Mouse (Mus musculus) MEL (cell line): ENCODE measurements around the gene Psen2. TPM values are rescaled to one million over a fixed set of nuclear protein-coding genes. Genes with fewer than 3 reads are reported as not detected.

Source experiments
- DNase-seq: peaks from one replicate; pipeline ENCODE4 v3.0.0; 2011; ENCODE audit warnings: low read depth, low spot score
- H3K27ac ChIP-seq: 2 replicates; pipeline ENCODE4 v1.5.1; 2012; ENCODE audit warnings: low read depth, mild to moderate bottlenecking, control low read depth, low read length, moderate library complexity; ENCODE audit not compliant: control insufficient read depth
- H3K27me3 ChIP-seq, 2 experiments: fragments of 150-350 bp in 1 of 2; sonication (generic) in 1 of 2; 2 replicates each; pipeline ENCODE4 v1.6.1; 2012; ENCODE audit warnings: low read length in 2 of 2, mild to moderate bottlenecking in 2 of 2, improper control_type of control experiment in 1 of 2, moderate library complexity in 1 of 2; ENCODE audit not compliant: insufficient read depth in 2 of 2, control insufficient read depth in 1 of 2
- H3K36me3 ChIP-seq, 2 experiments: 2 replicates each; pipeline ENCODE4 v1.6.1; 2012 to 2014; ENCODE audit warnings: low read length in 2 of 2, improper control_type of control experiment in 1 of 2, inconsistent platforms in 1 of 2, mild to moderate bottlenecking in 1 of 2; ENCODE audit not compliant: insufficient read depth in 2 of 2, control insufficient read depth in 1 of 2
- H3K4me1 ChIP-seq, 2 experiments: fragments of 150-350 bp in 1 of 2; sonication (generic) in 1 of 2; 2 replicates each; pipeline ENCODE4 v1.6.1; 2012; ENCODE audit warnings: low read length in 2 of 2, improper control_type of control experiment in 1 of 2, mild to moderate bottlenecking in 1 of 2; ENCODE audit not compliant: insufficient read depth in 2 of 2, control insufficient read depth in 1 of 2
- H3K4me3 ChIP-seq, 2 experiments: fragments of 150-350 bp in 1 of 2; sonication (generic) in 1 of 2; 2 replicates each; pipeline ENCODE4 v1.5.1; 2012; ENCODE audit warnings: low read depth in 2 of 2, low read length in 2 of 2, mild to moderate bottlenecking in 2 of 2, moderate library complexity in 2 of 2, control low read depth in 1 of 2, improper control_type of control experiment in 1 of 2; ENCODE audit not compliant: control insufficient read depth in 1 of 2, insufficient read depth in 1 of 2
- H3K79me2 ChIP-seq: 2 replicates; pipeline ENCODE4 v1.6.1; 2012; ENCODE audit warnings: mild to moderate bottlenecking, low read length, moderate library complexity; ENCODE audit not compliant: control insufficient read depth, poor library complexity, insufficient read depth
- H3K9ac ChIP-seq: 2 replicates; pipeline ENCODE4 v1.6.1; 2012; ENCODE audit warnings: low read depth, mild to moderate bottlenecking, control low read depth, low read length, moderate library complexity; ENCODE audit not compliant: control insufficient read depth, poor library complexity, severe bottlenecking
- H3K9me3 ChIP-seq: fragments of 150-350 bp; sonication (generic); replicated peaks from 2 replicates; pipeline ENCODE4 v1.6.1; 2012; ENCODE audit warnings: mild to moderate bottlenecking, low read length, improper control_type of control experiment, moderate library complexity; ENCODE audit not compliant: insufficient read depth
- CHD1 ChIP-seq: IDR thresholded peaks from 2 replicates; pipeline ENCODE4 v1.6.1; 2012; ENCODE audit warnings: low read depth, mild to moderate bottlenecking, inconsistent platforms, low read length, improper control_type of control experiment
- ELF1 ChIP-seq: IDR thresholded peaks from 2 replicates; pipeline ENCODE4 v1.6.1; 2014; ENCODE audit warnings: low read depth, mild to moderate bottlenecking, inconsistent platforms, low read length, improper control_type of control experiment, moderate library complexity
- EP300 ChIP-seq, 2 experiments: IDR thresholded peaks; 2 replicates each; pipeline ENCODE4 v1.6.1; 2011; ENCODE audit warnings: improper control_type of control experiment in 2 of 2, low read length in 2 of 2, low read depth in 1 of 2, mild to moderate bottlenecking in 1 of 2
- ETS1 ChIP-seq: IDR thresholded peaks from 2 replicates; pipeline ENCODE4 v1.6.1; 2012; ENCODE audit warnings: low read depth, mild to moderate bottlenecking, inconsistent platforms, low read length, improper control_type of control experiment, moderate library complexity
- GABPA ChIP-seq: IDR thresholded peaks from 2 replicates; pipeline ENCODE4 v1.6.1; 2012; ENCODE audit warnings: low read depth, mild to moderate bottlenecking, inconsistent platforms, low read length, improper control_type of control experiment, moderate library complexity
- GATA1 ChIP-seq: IDR thresholded peaks from 2 replicates; pipeline ENCODE4 v1.6.1; 2011; ENCODE audit warnings: low read depth, low read length, improper control_type of control experiment
- HCFC1 ChIP-seq: IDR thresholded peaks from 2 replicates; pipeline ENCODE4 v1.6.1; 2012; ENCODE audit warnings: low read depth, mild to moderate bottlenecking, inconsistent platforms, low read length, improper control_type of control experiment, moderate library complexity
- JUND ChIP-seq: IDR thresholded peaks from 2 replicates; pipeline ENCODE4 v1.6.1; 2011; ENCODE audit warnings: low read depth, mild to moderate bottlenecking, improper control_type of control experiment, low read length
- MAFK ChIP-seq: IDR thresholded peaks from 2 replicates; pipeline ENCODE4 v1.6.1; 2011; ENCODE audit warnings: low read depth, mild to moderate bottlenecking, low read length, improper control_type of control experiment, borderline replicate concordance
- MAZ ChIP-seq: IDR thresholded peaks from 2 replicates; pipeline ENCODE4 v1.6.1; 2012; ENCODE audit warnings: low read depth, mild to moderate bottlenecking, inconsistent platforms, low read length, improper control_type of control experiment
- MEF2A ChIP-seq: IDR thresholded peaks from 2 replicates; pipeline ENCODE4 v1.6.1; 2014; ENCODE audit warnings: low read depth, mild to moderate bottlenecking, inconsistent platforms, low read length, improper control_type of control experiment; ENCODE audit not compliant: poor library complexity, insufficient replicate concordance, severe bottlenecking; ENCODE audit errors: extremely low read depth
- MXI1 ChIP-seq: IDR thresholded peaks from 2 replicates; pipeline ENCODE4 v1.6.1; 2011; ENCODE audit warnings: mild to moderate bottlenecking, low read depth, low read length, improper control_type of control experiment
- MYB ChIP-seq: IDR thresholded peaks from 2 replicates; pipeline ENCODE4 v1.6.1; 2011; ENCODE audit warnings: mild to moderate bottlenecking, low read depth, low read length, improper control_type of control experiment
- MYC ChIP-seq: IDR thresholded peaks from 2 replicates; pipeline ENCODE4 v1.6.1; 2011; ENCODE audit warnings: low read depth, mild to moderate bottlenecking, low read length, improper control_type of control experiment, moderate library complexity
- NELFE ChIP-seq: IDR thresholded peaks from 2 replicates; pipeline ENCODE4 v1.6.1; 2011; ENCODE audit warnings: low read depth, low read length, improper control_type of control experiment
- NRF1 ChIP-seq: IDR thresholded peaks from 2 replicates; pipeline ENCODE4 v1.6.1; 2014; ENCODE audit warnings: low read depth, mild to moderate bottlenecking, inconsistent platforms, low read length, improper control_type of control experiment, moderate library complexity; ENCODE audit not compliant: poor library complexity, insufficient read depth, severe bottlenecking
- POLR2AphosphoS2 ChIP-seq: IDR thresholded peaks from 2 replicates; pipeline ENCODE4 v1.6.1; 2011; ENCODE audit warnings: low read length, improper control_type of control experiment
- RAD21 ChIP-seq: IDR thresholded peaks from 2 replicates; pipeline ENCODE4 v1.6.1; 2011; ENCODE audit warnings: mild to moderate bottlenecking, low read depth, low read length, improper control_type of control experiment
- RCOR1 ChIP-seq: IDR thresholded peaks from 2 replicates; pipeline ENCODE4 v1.6.1; 2012; ENCODE audit warnings: low read depth, mild to moderate bottlenecking, inconsistent platforms, low read length, improper control_type of control experiment
- SIN3A ChIP-seq: IDR thresholded peaks from 2 replicates; pipeline ENCODE4 v1.6.1; 2012; ENCODE audit warnings: low read length, improper control_type of control experiment, inconsistent platforms
- SMC3 ChIP-seq: IDR thresholded peaks from 2 replicates; pipeline ENCODE4 v1.6.1; 2011; ENCODE audit warnings: low read depth, low read length, improper control_type of control experiment
- TAL1 ChIP-seq: IDR thresholded peaks from 2 replicates; pipeline ENCODE4 v1.6.1; 2012; ENCODE audit warnings: mild to moderate bottlenecking, inconsistent platforms, low read length, moderate library complexity, mixed read lengths
- UBTF ChIP-seq: IDR thresholded peaks from 2 replicates; pipeline ENCODE4 v1.6.1; 2012; ENCODE audit warnings: low read depth, mild to moderate bottlenecking, inconsistent platforms, low read length, improper control_type of control experiment, moderate library complexity, borderline replicate concordance; ENCODE audit not compliant: insufficient read depth
- USF1 ChIP-seq: IDR thresholded peaks from 2 replicates; pipeline ENCODE4 v1.6.1; 2014; ENCODE audit warnings: low read depth, mild to moderate bottlenecking, inconsistent platforms, low read length, improper control_type of control experiment, moderate library complexity
- USF2 ChIP-seq, 2 experiments: IDR thresholded peaks; 2 replicates each; pipeline ENCODE4 v1.6.1; 2011 to 2012; ENCODE audit warnings: improper control_type of control experiment in 2 of 2, low read length in 2 of 2, borderline replicate concordance in 1 of 2, inconsistent platforms in 1 of 2, low read depth in 1 of 2, mild to moderate bottlenecking in 1 of 2; ENCODE audit not compliant: insufficient read depth in 1 of 2
- ZC3H11A ChIP-seq: IDR thresholded peaks from 2 replicates; pipeline ENCODE4 v1.6.1; 2012; ENCODE audit warnings: low read depth, mild to moderate bottlenecking, inconsistent platforms, low read length, improper control_type of control experiment
- ZKSCAN1 ChIP-seq: IDR thresholded peaks from 2 replicates; pipeline ENCODE4 v1.6.1; 2012; ENCODE audit warnings: low read depth, mild to moderate bottlenecking, inconsistent platforms, low read length, improper control_type of control experiment, moderate library complexity
- polyA plus RNA-seq, 2 experiments: library from polyadenylated mRNA; stranded (reverse) in 1 of 2; unstranded in 1 of 2; fragments of >175 nt in 1 of 2; fragments of >200 nt in 1 of 2; gene quantifications; 2 replicates each; pipeline versions ENCODE4 v1.2.1 to v1.2.4; 2012; ENCODE audit warnings: low replicate concordance in 2 of 2, low read depth in 1 of 2; ENCODE audit not compliant: insufficient read length in 2 of 2, insufficient read depth in 1 of 2, missing spikeins in 1 of 2
- total RNA-seq: library from RNA; depleted of rRNA; stranded (reverse); fragments of 300-350 nt; gene quantifications from 2 replicates; pipeline ENCODE4 v1.2.3, GENCODE M21; 2012

Gene Psen2
- total and polyA plus RNA-seq, 3 experiments = 35.0 to 39.2 TPM; not detected in 1

DNA sequence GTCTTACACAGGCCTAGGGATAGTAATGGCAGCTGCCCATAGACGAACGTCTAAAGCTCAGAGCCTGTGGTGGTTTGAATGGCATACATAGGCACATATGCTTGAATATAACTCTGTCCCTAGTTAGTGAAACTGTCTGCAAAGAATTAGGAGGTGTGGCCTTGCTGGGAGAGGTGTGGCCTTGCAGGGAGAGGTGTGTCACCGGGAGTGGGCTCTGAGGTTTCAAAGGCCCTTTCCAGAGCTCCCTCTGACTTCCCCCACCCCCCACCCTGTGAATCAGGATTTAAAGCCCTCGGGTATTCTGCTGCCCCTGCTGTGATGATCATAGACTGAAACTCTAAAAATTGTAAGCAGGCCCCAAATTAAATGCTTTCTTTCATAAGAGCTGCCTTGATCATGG lies 37.8 kb upstream of the Psen2 start:
- Histone ChIP-seq H3K4me3 (no peak overlapping the region), H3K9me3 (no peaks in the 10 kb centered on the region), H3K9ac (no peak overlapping the region), H3K27me3 (no peaks in the 10 kb centered on the region), H3K79me2 (no peaks in the 10 kb centered on the region), H3K27ac (no peak overlapping the region), H3K4me1 (peaks cover 2 to 4% of the 10 kb centered on the region in 2 experiments; a peak in 3 of 4 replicates), H3K36me3 (peaks cover 0 to 5% of the 10 kb centered on the region in 2 experiments; a peak in 2 of 4 replicates)
- no peak for DNase-seq
- no peak for TF ChIP-seq GABPA
- TF ChIP-seq USF2 (IDR thresholded peaks at IDR 0.05; ENCODE audit: borderline replicate concordance in 1 of 2, insufficient read depth in 1 of 2, low read depth in 1 of 2, low read length in 2 of 2) = no peak
- TF ChIP-seq MAFK = no peak
- no peak for TF ChIP-seq HCFC1
- TF ChIP-seq GATA1 = no peak
- TF ChIP-seq CHD1 = no peak
- TF ChIP-seq ZC3H11A = no peak
- no peak for TF ChIP-seq POLR2AphosphoS2
- no peak for TF ChIP-seq ELF1
- no peak for TF ChIP-seq USF1
- TF ChIP-seq SIN3A = no peak
- no peak for TF ChIP-seq MYC
- no peak for TF ChIP-seq ETS1
- TF ChIP-seq SMC3 = no peak

DNA sequence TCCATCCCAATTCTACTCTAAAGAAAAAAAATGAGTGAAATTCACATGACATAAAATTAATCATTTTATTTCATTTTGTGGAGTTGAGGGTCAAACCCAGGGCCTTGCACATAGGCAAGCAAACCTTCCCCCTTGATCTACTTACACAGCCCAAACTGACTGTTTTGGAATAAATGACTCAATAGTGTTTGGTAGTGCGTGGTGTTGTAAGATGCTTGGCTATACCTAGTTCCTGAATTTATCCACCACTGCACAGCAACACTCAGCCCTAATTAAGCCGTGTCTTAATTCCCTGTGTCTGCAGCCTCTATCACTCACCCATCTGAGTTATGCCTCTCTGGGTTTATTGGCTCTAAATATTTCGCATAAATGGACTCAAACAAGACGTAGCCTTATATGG lies 37.1 kb upstream of the Psen2 start:
- H3K27ac ChIP-seq = no peak overlapping the region
- no peak for DNase-seq

More for the DNA sequence above, 37.1 kb upstream of the Psen2 start:
- no peak overlapping the region for H3K9ac ChIP-seq
- no peaks in the 10 kb centered on the region for H3K79me2 ChIP-seq
- TF ChIP-seq UBTF = no peak
- no peak for TF ChIP-seq MEF2A
- TF ChIP-seq SMC3 = no peak
- TF ChIP-seq ZC3H11A = no peak
- TF ChIP-seq EP300 (IDR thresholded peaks at IDR 0.05; ENCODE audit: low read depth in 1 of 2, low read length in 2 of 2) = no peak
- TF ChIP-seq TAL1 = no peak
- TF ChIP-seq MXI1 = no peak
- TF ChIP-seq RAD21 = no peak
- no peak for TF ChIP-seq ETS1
- TF ChIP-seq ZKSCAN1 = no peak
- TF ChIP-seq NELFE = no peak
- TF ChIP-seq JUND = no peak
- TF ChIP-seq NRF1 = no peak
- TF ChIP-seq MAZ = no peak
- TF ChIP-seq MYB = no peak
- no peak for TF ChIP-seq RCOR1
- H3K9me3 ChIP-seq = no peaks in the 10 kb centered on the region
- H3K36me3 ChIP-seq = peaks cover 0 to 5% of the 10 kb centered on the region in 2 experiments; a peak in 2 of 4 replicates
- no peak overlapping the region for H3K4me3 ChIP-seq
- H3K4me1 ChIP-seq = peaks cover 2 to 4% of the 10 kb centered on the region in 2 experiments; a peak in 3 of 4 replicates
- H3K27me3 ChIP-seq = no peaks in the 10 kb centered on the region
